Mouse (Mus musculus) A20 (cell line): ENCODE results near the gene Mttp.

Experiments
- DNase-seq: peaks from one replicate; pipeline ENCODE4 v3.0.0-alpha.2; 2011; ENCODE audit warnings: low read depth, low spot score

The Mttp gene

DNA sequence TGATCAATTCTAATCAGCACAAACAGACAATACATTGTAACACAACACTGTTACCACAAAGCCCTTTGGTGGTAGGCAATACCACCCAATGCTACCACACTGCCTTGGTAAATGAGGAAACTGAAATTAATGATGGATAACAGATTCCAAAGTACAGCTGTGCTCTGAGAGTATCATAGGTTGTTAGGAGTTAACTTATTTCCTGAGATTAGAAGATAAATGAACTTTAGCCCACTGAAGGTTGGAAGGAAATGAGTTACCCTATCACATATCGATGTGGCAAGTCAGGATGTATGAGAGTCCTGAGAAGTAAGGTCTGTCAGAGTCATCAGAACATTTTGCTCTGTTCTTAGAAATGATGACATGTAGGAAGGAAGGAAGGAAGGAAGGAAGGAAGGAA, 10.2 kb downstream of the Mttp start:
- DNase-seq: no peak

DNA sequence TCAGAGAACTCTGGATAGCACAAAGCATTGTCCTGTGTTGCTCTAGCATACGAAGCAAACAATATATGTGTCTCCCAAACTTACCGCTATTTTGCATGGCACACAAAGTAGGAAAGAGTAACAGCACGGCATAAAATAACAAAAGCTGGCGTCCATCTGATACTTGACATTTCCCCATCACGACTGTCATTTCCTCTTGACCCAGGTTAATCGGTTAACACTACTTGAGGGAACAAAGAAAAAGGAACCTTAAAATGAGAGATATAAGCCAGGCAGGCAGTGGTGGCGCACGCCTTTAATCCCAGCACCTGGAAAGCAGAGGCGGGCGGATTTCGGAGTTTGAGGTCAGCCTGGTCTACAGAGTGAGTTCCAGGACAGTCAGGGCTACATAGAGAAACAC, 10.9 kb downstream of the Mttp start:
- DNase-seq: no peak

GRCm38 (mm10) chr3:138133463-138133862, 11.3 kb downstream of the Mttp start:
- DNase-seq: no peak

DNA sequence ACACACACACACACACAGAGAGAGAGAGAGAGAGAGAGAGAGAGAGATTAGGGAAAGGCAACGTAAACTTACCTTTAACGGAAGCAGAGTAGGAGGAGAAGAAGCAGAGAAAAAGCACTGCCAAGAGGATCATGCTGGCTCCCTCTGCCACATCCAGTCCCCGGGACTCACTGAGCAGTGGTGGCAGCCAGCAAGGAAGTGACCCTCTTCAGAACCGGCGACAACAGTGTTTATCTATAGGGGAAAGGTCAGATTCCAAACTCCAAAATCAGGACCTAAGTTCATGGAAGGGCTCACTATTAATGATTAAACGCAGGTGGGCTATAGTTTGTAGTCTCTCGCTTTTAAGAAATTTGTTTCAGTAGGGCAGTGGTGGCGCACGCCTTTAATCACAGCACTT, 13.6 kb downstream of the Mttp start:
- no peak for DNase-seq

- no peak for DNase-seq
Measured at GRCm38 (mm10) chr3:138130692-138131091, 14.1 kb downstream of the Mttp start.

DNA sequence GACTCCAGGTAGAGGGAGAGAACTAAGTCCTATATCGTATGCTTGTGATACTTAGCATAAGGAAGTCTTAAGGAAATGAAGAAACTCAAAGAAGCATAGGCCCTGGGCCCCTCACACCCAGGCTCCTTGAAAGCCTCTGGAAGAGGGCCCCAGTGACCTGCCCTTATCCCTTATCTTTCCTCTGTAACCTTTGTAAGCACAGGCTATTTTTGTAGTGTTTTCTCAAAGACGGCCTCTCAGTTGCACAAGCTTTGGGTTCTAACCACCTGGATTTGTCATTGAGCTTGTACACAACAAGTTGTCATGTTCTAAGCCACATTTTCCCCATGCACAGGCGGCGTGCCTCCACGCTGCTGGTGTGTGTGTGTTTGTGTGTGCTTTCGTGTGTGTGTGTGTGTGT, 15.7 kb downstream of the Mttp start:
- no peak for DNase-seq

GRCm38 (mm10) chr3:138123842-138124241, 20.9 kb downstream of the Mttp start:
- no peak for DNase-seq

DNA sequence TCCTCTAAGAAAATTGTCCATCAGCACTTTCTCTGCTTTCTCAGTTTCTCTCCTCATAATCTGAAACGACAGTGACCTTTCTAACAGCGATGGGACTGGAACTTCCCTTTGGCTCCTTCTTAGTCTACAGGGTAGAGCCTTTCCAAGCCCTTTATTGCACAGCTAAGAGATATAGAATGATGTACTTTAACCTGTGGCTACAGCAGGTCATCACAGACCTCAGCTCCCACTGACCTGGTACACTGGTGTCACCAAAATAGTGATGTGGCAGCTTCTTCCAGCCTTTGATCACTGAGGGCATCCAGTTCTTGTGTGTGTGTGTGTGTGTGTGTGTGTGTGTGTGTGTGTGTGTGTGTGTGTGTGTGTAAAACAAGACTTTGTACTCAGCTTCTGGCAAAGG, 23.3 kb downstream of the Mttp start:
- no peak for DNase-seq

GRCm38 (mm10) chr3:138119444-138120105, 25.2 kb downstream of the Mttp start:
- no peak for DNase-seq

DNA sequence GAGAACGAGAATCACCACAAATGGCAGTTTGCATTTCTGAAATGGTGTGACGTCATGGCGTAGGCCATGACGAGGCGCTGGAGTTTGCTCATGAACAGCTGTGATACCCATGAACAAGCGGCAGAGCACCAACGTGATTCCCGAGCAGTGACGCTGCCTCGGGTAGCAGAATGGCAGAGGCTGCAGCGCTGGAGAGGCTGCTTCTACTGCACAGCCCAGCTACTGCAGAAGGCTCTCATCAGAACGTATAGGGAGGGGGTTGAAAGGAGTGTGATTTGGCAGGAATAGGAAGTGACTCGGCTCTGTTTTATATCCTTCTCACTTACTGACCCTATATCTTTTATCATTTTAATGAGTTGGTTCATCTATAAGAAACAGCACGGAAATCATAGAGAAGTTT, 25.9 kb downstream of the Mttp start:
- DNase-seq: no peak

GRCm38 (mm10) chr3:138118392-138118791, 26.4 kb downstream of the Mttp start:
- no peak for DNase-seq

- DNase-seq: no peak
Measured at GRCm38 (mm10) chr3:138116871-138117270, 27.9 kb downstream of the Mttp start.

DNA sequence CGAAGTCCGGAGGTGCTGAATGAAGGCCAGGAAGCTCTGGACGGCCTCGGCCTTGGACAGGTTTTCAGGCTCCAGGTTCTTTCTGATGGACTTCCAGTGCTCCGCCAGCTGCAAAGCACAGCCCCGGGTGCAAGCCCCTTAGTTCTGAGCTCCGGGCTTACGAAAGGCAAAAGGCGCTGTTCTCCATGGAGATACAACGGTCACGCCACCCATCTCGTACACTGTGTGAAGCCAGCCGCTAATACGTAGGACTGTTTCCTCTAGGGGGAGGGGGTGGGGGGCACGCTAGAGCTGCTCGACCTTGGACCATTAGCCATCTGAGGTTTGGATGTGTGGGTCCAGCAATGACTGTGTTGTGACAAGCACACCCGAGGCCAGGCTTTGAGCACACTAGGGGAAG, 30.7 kb downstream of the Mttp start:
- no peak for DNase-seq

- no peak for DNase-seq
Measured at GRCm38 (mm10) chr3:138110910-138111782, 33.6 kb downstream of the Mttp start.

DNA sequence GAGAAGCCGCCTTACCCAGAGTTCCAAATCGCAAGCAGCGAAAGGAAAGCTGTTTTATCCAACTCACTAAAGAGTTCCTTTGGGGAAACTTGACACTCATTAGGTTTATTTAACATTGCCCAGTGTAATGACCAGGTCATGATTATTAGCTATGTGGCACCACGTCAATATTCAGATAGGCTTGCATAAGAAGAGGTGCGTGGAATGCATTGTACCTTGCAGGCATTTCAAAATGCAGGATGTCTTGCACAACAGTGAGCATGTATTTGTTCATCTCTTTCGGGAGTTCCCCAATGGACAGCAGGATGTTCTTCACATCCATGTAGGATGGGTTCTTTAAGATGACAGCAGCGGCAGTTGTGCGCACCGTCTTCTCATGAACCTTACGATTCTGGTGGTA, 37.9 kb downstream of the Mttp start:
- DNase-seq: no peak

DNA sequence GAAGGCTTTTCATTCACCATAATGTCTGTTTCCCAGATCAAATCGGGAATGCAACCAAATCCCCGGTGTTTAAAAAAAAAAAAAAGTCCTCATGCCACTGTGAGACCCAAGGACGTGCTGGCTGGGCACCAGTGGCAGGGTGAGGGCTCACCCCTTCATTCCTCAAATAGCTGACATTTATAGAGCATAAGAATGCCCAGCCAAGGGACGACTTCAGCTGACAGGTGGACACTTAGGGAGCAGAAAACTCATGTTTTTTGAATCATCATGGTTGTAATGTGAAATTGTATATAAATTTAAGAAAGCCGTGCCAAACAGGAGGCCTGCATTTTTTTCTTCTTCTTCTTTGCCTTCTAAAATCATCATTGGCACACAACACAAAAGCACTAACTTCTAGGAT, 39.7 kb downstream of the Mttp start:
- DNase-seq: no peak

DNA sequence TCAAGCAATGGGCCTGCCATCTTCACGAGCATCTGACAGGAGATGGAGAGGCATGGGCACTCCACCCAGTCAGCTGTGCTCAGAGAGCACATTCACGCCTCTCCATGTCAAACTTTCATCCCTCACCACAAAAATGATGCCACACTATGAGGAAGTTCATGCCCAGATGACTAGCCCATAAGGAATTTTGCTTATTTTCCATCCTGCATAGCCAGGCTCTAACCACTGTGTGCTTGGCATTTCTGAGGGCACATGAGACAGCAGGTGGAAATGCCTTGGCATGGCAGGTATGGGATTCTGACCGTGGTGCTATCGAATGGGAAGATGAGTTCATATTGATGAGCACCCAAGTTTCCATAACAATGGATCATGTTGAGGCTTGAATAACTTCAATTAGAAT, 41.1 kb downstream of the Mttp start:
- DNase-seq: no peak

DNA sequence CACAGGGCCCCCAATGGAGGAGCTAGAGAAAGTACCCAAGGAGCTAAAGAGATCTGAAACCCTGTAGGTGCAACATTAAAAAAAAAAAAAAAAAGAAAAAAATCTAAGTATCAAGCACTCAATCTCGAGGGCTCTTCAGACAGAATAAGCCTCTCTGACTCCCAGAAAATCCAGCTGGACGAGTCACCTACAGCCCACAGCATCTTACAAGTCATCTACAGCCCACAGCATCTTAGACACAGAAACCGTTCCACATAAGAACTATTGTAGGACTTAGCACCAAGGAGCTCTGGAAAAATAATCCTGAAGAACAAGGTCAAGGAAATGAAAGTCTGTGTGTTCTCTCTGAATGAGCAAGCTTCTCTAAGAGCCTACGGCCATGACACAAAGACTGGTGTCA, 42.8 kb downstream of the Mttp start:
- no peak for DNase-seq

DNA sequence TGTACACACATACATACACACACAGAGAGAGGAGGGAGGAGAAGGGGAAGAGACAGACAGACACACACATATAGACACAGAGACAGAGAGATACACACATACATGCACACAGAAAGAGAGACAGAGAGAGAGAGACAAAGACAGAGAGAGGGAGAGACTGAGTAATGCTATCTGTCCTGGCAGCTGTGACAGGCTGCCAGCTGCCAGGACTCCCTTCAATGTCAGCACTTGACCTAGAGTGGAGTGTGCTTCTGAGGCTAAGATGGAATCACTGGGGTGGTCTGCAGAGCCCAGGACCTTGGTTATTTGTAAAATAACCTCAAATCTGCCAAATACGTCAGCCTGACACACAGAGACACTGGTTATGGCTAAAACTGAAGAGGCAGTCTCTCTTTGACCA, 47.0 kb downstream of the Mttp start:
- DNase-seq: no peak

- DNase-seq: no peak
Measured at GRCm38 (mm10) chr3:138096263-138097028, 48.3 kb downstream of the Mttp start.

DNA sequence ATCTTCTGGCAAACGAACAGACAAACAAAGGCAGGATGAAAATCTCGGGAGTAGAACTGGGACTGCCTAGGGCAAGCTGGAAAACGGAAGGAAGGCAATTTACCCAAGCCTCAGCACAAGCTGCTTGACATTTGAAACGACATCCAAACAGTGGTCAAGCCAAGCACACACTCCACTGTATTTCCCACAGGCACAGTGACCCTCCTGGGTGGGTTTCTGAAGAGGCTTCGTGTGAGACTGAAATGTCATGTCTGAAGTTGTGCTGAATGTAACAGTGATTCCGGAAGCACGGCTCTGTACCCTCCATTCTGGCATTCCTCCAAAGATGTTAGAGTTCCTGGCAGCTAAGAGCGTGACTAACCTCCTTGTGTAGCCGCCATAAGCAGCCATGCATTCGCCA, 49.0 kb downstream of the Mttp start:
- no peak for DNase-seq

- DNase-seq: no peak
Measured at GRCm38 (mm10) chr3:138095301-138095700, 49.5 kb downstream of the Mttp start.

GRCm38 (mm10) chr3:138083896-138084295, 60.9 kb downstream of the Mttp start:
- no peak for DNase-seq
